Mouse (Mus musculus): ENCODE results near the gene Tbc1d10b.

GRCm38 (mm10) chr7:127211014-127211745, 2.9 kb upstream of the Tbc1d10b start:
- no peak for TF ChIP-seq POLR2A (IDR thresholded peaks at IDR 0.05; ENCODE audit: control insufficient read depth, low read depth, low read length)
- no peak for TF ChIP-seq CTCF (IDR thresholded peaks at IDR 0.05; ENCODE audit: control insufficient read depth, insufficient read depth, insufficient replicate concordance, low read depth, low read length)
